Mouse (Mus musculus) cerebellum, adult (tissue): ENCODE measurements around the gene Zeb2.

ENCODE experiments used
- ATAC-seq: cut with Nextera tagmentation; 2 replicates; pipeline ENCODE4 v1.9.2; 2017; ENCODE audit warnings: mild to moderate bottlenecking, moderate library complexity, mixed read lengths; ENCODE audit not compliant: insufficient number of reproducible peaks, low FRiP score, low TSS enrichment

Gene Zeb2

GRCm38 (mm10) chr2:45068792-45069550 is 48.2 kb downstream of the Zeb2 start:
- ATAC-seq = no peak

GRCm38 (mm10) chr2:45067116-45067515 is 50.1 kb downstream of the Zeb2 start:
- no peak for ATAC-seq

DNA sequence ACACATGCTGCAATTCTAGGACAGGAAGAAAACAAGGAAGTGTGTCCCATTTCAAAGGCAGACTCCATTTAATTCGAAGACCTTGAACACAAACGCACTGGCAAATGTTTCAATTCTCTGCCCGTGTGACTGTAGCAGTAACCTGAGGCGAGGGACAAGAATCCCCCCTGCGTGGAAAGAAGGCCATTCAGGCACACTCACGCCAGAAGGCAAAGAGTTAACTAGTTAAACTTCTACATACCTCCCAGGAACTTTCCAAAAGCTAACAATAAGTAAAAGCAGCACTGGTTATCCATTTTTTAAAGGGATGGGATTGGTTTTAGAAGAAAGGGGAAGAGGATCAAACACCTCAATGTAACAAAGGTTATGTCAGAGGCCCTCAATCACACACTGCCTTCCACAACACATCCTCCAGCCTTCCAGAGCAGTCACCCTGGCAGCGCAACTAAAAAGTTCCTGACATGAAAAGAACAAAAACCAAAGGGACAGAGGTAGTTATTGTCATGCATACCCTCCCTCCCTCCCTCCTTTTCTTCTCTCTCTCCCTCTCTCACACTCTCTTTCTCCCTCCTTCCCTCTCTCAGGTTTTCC is 53.8 kb downstream of the Zeb2 start:
- ATAC-seq = no peak

GRCm38 (mm10) chr2:45062136-45062535 is 55.1 kb downstream of the Zeb2 start:
- ATAC-seq = no peak

DNA sequence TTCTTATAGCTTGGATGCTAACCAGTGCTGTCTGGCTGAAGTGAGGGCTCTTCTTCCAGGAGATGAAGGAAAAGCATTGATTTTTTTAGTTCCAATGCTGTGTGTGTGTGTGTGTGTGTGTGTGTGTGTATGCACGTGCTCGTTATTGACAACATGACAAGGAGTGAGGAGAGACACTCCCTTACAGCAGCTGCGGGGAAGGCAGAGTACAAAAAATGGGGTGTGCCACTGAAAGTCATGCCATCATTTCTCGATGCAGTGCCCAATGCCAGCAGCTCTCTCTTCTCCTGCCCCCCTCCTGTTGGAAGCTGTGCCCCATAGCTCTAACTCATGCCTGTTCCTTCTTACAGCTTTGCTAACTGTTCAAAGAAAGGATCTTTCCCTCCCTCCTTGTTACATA is 56.4 kb downstream of the Zeb2 start:
- ATAC-seq = no peak

GRCm38 (mm10) chr2:45060202-45060601 is 57.0 kb downstream of the Zeb2 start:
- no peak for ATAC-seq

DNA sequence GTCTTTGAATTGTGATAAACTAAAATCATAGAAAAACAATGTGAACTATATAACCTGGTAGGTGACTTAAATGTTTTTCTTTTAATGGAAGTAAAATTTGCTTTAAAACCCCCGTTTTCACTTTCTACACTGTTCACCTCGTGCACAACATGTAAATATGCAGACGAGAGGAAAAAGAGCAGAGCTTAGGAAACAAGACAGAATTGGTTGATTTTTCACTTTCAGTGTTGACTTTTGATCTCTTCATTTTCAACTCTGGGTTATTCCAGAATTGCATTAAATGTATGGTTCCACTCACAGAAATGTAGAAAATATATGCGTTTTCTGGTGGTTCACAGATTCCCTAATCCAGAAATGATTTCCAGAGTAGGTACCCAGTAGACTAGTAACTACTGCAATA is 57.6 kb downstream of the Zeb2 start:
- no peak for ATAC-seq

GRCm38 (mm10) chr2:45059010-45059409 is 58.2 kb downstream of the Zeb2 start:
- no peak for ATAC-seq

GRCm38 (mm10) chr2:45058183-45058582 is 59.0 kb downstream of the Zeb2 start:
- ATAC-seq = no peak

DNA sequence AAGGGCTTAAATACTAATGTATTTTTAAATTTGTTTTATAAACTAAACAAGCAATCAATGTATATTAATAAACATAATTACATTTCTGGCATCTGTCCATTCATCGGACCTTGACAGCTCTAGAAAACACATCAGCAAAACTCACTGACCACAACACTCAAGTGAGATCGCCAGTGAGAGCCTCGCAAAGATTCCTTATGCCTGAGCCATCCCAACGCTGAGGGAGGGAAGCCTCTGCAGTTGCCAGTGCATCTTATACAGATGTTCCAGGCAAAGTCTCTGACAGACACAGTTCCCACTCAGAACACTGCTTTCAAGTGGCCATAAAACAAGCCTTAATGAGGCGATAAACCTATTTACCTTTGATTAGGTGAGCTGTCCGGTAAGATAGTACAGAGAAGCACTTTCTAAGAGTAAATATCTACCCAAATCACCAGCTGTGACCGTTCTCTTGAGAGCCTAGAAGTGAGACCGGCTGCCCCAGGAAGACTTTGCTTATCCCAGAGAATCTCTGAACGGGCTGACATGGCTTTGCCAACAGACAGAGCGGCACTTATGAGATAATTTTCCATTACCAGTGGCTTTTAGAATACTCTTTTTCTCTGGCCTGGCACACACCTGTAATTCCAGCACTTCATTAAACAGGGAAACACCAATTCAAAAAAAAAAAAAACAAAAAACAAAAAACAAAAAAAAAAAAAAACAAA is 60.2 kb downstream of the Zeb2 start:
- no peak for ATAC-seq

DNA sequence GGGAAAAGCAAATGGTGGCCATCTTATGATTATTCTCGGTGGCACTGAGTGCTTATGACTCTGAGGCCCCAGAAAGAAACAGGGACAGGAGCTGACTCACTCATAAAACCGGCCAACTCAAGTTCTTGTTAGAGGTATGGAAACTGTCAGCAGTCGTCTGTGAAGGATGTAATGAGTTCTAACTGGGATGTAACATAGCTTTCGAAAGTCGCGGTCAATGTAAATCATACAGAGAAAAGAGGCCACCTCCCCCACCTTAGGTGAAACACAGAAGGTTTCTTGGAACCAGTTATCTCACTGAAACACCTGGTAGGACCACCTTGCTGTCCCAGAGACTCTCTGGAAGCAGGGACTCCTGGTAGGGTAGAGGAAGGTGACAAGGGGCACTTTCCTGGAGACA is 61.3 kb downstream of the Zeb2 start:
- ATAC-seq = no peak

DNA sequence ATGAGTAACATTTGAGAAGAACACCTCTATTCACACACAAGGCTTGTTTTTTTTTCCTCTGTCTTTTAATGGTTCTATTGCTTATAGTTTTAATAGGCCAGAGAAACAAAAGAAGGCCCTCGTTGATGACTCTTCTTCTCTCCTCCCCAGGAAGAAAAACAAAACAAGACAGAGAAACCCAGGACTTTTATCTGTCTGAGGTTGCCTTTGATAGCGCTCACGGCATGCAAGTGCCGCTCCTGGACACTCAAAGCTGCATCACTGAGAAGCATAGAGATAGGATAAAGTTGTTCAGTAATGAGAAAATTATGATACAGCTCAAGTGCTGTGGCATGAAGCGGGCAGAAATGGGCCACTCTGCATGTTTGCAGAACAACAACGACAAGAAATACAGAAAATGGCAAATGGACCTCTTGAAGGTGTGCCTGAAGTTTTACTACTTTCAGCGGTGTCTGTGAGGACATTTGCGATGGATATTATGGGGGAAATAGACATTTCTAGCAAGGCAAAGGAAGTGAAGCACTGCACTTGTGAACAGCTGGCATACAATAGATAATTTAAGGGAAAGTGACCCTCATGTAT is 62.1 kb downstream of the Zeb2 start:
- ATAC-seq = no peak

- 0 out of 2 replicates have a peak, but pooled peaks have one; percentile 27 for ATAC-seq
Observed at GRCm38 (mm10) chr2:45054070-45055025, 62.8 kb downstream of the Zeb2 start.

GRCm38 (mm10) chr2:45052587-45052986 is 64.6 kb downstream of the Zeb2 start:
- no peak for ATAC-seq

GRCm38 (mm10) chr2:45051321-45051720 is 65.9 kb downstream of the Zeb2 start:
- no peak for ATAC-seq

DNA sequence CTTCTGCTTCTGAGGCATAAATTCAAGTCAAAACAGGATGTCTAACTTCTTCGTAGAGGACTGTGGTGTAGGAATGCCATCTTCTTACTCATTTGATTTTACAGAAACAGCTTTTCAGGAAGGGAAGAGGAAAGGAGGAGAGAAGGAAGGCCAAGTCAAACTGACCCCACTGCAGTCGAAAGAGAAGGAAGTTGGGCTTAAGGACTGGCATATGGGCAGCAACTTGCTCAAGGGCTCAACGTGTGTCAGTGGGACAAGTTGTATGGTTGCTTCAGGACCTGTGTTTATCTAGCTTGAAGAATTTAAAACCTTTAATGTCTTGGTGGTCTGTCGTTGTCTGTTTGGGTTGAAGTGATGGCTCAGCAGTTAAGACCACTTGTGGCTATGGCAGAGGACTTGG is 67.3 kb downstream of the Zeb2 start:
- ATAC-seq = no peak

- ATAC-seq = no peak
Observed at GRCm38 (mm10) chr2:45049279-45049678, 67.9 kb downstream of the Zeb2 start.

DNA sequence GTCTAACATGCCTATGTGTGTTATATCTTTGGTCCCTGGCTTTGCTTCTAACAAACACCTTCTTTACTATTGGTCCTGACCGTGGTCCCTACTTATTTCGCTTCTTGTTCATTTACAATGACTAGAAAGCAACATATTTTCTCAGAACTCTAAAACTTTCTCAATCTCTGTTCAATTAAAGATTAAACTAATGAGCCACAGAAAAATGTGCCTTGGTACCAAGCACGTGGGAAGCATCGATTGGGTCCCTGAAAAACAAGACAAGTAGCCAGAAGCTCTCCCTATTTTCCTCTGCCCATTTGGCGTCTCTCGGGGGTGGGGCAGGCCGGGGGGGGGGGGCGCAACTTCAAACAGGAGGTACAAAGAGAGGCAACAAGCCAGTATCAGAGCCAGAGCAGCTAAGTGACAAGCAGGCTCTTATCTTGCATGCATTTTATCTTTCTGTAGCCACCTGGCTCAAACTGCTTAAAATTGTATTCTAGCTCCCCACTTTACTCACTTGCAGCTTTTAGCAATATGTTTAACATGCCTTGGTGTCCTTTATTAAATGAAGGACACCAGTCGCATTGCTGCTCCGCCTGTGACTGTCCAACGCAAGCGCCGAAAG is 76.4 kb downstream of the Zeb2 start:
- no peak for ATAC-seq

GRCm38 (mm10) chr2:45039503-45039902 is 77.7 kb downstream of the Zeb2 start:
- no peak for ATAC-seq
